Mouse (Mus musculus) mesoderm, embryonic 11.5 days (tissue): ENCODE data around the gene Wnt6.
"Not testable (repeated sequence)": the region's sequence is repeated elsewhere in the genome, so short reads cannot be mapped to it uniquely, and the experiment has no call there.

Source experiments
- DNase-seq: peaks from one replicate; pipeline ENCODE4 v3.0.0-alpha.2; 2012; ENCODE audit warnings: low read depth, low spot score

The Wnt6 gene

GRCm38 (mm10) chr1:74806360-74807311 lies 34.9 kb downstream of the Wnt6 start:
- DNase-seq, result peak; percentile 56

- DNase-seq, result no peak
Observed at GRCm38 (mm10) chr1:74807551-74808071, 35.9 kb downstream of the Wnt6 start.

DNA sequence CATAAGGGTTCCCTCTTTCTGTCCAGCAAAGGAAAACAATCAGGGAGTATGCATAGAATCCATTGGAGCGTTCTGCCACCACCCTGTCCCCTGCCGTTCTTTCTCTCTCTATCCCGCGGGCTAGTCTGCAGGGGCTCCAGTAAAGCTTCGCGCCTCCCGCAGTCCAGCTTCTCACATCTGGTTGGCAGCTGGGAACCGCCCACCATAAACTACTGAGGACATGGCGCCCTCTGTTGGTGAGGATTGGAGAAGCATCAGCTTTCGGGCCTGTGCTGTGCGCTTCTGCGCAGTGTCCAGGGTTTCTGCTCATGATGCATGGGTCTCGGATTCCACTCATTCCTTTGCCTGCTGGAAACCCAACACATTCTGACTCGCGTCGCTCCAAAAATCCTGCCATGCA lies 36.4 kb downstream of the Wnt6 start:
- DNase-seq, result peak; percentile 97

GRCm38 (mm10) chr1:74809007-74809406 lies 37.3 kb downstream of the Wnt6 start:
- DNase-seq, result no peak

DNA sequence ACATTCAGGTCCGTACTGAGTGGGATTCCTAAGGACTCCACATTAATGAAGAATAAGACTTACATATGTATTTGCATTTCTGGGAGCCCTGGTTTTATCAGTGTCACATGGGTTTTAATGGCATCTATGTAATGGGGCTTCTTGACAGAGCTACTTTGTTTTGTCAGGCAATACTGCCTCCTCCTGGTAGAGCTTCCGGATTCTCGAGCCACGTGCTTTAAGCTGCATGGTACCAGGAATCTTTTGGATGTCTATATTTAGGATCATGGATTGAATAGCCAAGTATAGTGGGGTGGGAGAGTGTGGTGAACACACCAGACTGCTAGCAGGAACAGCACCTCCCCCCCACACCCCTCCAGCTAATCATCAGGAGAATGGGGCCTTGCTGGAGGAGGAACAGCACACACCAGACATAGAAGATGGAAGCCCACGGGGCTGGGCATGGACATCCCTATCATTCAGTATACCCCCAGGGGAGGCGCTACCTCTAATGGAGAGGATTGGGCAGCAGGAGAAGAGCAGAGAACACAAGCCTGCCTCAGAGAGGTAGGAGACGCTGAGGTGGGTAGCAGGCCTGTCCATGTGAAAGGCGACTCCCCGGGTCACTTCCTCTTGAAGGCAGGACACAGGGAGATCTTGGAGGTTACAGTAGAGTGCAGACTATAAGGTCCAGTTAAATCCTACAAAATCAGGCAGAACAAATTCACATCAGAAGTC lies 43.4 kb downstream of the Wnt6 start:
- no peak for DNase-seq

DNA sequence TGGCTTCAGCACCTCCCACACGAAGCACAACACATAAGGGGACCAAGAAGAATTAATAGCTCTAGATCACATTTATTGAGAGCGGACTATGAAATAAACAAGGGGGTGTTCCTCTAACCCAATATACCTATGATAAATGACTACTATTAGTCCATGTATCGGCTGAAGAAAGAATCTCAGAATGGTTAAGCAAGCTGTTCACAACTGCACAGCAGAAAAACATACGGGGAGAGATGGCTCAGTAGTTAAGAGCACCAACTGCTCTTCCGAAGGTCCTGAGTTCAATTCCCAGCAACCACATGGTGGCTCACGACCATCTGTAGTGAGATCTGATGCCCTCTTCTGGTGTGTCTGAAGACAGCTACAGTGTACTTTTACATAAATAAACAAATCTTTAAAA lies 44.3 kb downstream of the Wnt6 start:
- not testable (repeated sequence) for DNase-seq

DNA sequence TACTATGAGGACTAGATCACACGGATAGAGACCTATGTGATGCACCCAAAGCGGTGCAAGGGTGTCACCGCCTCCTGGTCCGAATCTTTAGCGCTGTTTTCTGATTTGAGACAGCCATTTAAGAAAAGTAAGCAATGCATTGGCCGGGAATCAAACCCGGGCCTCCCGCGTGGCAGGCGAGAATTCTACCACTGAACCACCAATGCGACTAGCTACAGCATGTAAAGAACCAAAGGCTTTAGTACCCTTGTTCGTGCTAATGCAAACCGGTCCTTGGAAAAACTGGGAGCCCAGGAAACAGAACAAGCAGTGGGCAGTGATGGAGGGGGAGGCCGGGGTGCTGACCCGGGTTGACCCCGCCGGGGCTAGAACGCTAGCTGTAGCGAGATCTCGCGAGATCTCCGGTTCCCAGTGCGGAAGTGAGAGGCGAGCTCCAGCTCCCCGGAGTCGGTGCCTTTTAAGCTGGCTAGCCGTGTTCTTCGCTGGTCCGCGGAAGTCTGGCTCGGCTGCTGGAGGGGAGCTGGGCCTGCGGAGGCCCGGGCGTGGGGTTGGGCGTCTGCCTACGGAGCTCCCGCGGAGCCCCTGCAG lies 45.0 kb downstream of the Wnt6 start:
- DNase-seq, result peak; percentile 96

DNA sequence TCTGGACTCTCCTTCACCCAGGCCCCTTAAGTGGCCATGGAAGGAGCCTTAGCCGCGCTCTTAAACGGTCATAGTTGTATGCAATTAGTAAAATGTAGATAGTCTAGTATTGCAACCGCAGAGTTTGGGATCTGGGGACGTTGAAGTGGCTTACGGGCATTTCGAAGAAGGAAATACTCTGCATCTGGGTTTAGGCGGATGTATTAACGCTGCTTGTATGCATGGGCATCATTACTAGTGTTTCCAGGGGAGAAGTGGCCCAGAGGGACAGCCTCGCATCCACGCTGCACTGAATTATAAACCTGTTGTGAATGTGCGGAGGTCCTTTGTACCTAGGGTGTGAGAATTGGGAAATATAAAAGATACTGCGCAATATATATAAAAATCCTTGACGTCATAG lies 45.5 kb downstream of the Wnt6 start:
- DNase-seq, result no peak

DNA sequence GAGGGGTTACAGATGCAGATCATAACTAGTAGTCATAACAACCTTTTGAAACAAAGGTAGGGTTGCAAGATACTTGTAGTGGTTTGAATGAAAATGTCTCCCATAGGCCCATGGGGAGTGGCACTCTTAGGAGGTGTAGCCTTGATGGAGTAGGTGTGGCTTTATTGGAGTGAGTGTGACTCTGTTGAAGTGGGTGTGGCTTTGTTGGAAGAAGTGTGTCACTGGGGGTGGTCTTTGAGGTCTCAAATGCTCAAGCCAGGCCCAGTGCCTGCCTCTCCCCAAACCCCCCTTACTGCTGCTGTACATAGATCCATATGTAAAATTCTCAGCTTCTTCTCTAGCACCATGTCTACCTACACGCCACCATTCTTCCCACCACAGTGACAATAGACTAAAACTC lies 46.8 kb downstream of the Wnt6 start:
- DNase-seq, result no peak

GRCm38 (mm10) chr1:74823598-74823997 lies 51.9 kb downstream of the Wnt6 start:
- DNase-seq, result not testable (repeated sequence)

DNA sequence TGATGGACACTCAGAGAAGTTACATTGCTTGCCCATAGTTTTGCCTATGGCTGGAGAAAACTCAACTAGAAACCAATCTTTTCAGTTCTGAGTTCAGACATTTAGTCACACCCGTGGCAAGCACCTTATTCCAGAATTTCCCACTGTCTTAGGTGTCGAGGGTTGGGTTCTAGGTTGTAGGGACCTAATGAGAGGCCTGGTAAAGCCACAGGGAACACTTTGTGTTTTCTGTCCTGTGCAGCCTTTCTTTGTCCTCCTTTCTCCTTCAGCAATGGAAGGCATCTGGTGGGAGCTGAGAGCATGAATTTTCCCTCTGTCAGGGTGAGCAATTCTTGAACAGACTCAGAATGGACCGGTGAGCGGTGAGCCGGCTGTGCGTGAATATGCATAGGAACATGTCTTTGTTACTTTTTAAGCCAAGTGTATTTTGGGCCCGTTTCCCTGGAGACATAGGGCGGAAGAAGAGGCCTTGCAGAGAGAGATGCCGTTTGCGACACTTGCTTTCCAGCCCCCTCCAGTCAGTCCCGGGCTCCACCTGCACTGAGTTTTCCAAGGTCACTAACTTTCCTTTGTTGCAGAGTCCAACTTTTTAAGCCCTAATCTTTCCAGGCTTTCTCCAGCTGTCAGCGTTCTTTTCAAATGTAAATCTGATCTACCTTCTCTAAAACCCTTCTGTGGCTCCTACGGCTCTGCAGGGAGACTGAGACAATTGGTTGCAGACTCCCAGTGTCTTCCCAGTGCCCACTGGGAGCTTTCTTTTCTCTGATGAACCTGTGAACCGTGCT lies 53.0 kb downstream of the Wnt6 start:
- DNase-seq, result peak; percentile 73

DNA sequence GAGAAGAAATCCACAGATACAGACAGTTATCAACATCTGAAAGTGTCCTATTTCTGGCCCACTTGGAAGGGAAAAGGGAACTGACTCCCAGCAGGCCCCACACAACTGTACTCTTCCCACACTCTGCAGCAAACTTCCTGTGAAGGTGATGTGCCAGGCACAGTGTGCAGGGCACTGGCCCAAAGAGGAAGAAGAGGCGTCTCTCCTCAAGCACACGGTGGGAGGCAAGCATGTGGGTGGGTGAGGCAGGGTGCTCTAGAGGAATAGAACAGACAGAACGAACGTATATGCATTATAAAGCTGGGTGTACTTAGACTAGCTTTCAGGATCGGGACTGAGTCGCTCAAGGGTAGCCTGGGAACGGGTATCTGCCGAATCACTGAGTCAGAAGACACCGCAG lies 58.4 kb downstream of the Wnt6 start:
- DNase-seq, result no peak

DNA sequence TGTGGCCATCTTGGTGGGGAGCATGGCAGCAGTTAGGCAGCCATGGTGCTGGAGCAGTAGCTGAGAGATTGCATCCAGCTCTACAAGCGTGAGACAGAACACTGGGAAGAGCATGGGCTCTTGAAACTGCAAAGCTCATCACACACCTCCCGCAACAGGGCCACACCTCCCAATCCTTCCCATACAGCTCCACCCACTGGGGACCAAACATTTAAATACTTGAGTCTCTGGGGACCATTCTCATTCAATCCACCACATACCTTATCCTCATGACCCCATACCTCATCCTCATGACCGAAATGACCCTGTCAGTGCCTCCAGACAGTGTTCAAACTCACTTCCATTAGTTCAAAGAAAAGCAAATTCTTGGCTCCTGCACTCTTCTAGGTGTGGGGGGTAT lies 61.6 kb downstream of the Wnt6 start:
- DNase-seq, result no peak
